Mouse (Mus musculus) kidney, adult 9 months (tissue): ENCODE results near the gene Med1.

Source experiments
- DNase-seq: peaks from one replicate; pipeline ENCODE4 v3.0.0; 2022

The Med1 gene

DNA sequence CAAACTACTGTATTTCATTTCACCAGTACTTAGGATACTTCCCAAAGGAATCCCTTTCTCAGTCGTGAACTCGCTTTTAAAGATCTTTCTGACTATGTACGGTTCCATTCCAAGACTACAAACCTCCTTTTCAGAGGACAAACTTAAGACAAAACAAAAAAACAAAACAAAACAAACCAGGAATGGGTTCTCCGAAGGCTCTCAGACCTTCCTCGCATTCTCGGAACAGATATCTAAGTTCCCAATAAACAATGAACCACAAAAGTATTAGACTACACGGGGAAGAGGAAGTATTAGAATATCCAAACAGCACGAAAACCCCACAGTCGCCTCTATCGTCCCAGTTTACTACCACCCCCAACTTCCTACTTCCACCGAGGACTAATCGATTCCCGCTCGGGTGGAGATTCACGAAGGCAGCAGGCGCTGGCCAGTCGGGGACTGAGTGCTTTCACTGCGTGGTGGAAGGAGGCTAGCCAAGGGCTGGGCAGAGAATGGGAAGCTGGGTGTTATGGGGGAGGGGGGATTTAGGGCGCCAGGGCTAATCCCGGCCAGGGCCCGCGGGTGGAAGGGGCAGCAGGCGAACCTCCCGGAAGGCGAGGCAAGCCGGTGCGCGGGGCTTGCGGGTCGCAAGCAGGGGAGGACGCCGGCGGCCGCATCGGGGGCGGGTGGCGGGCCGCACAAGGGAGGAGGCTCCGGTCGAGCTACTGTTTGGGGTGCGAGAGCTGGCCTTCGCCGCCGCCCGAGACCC is 44.4 kb downstream of the Med1 start:
- DNase-seq = peak; percentile 19

DNA sequence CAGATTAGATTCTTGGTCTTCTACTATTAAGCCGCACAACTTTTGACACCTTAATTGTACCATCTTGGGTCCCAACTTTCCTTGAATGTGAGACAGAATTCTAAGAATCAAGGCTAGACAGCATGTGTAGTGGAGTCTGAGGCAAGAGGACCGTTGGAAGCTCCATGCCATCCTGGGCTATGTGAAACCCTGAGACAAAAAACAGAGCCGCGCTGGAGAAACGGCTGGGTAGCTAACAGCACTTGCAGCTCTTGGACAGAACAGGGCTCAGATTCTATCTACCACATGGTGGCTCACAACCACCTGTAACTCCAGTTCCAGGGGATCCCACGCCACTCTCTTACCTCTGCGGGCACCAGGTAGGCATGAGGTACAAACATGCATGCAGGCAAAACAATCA is 47.2 kb downstream of the Med1 start:
- no peak for DNase-seq

DNA sequence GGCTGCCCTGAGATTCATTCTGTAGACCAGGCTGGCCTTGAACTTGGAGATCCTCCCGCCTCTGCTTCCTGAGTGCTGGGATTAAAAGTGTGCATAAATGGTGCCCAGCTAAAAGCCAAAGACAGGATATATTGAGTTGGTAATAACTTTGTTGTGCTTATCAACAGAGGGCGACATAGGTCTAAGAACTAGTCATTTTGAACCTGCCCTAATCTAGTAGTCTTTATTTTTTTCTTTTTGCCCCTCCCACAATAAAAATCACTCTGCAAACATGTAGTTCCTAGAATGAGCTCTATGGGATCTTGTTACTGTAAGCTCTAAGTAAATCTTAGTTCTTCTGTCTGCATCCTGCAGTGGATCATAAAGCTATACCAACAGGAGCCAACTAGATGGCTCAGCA is 50.5 kb downstream of the Med1 start:
- DNase-seq = no peak

DNA sequence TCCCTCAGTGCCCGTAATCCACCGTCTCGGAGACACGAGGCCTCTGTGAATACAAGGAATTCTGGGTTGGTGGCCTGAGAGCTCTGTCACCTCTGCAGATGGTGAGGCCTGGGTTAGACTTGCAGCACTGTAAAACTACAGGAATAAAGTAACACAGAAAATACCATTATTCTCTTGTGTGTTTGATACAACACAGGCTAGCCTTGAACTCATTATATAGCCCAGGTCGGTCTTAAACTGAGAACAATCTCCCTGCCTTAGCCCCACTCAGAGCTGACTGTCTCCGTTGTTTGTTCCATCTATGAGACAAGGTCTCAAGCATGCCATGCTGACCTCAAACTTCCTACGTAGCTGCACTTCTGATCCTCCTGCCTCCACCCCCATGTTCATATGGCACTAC is 54.2 kb downstream of the Med1 start:
- no peak for DNase-seq

DNA sequence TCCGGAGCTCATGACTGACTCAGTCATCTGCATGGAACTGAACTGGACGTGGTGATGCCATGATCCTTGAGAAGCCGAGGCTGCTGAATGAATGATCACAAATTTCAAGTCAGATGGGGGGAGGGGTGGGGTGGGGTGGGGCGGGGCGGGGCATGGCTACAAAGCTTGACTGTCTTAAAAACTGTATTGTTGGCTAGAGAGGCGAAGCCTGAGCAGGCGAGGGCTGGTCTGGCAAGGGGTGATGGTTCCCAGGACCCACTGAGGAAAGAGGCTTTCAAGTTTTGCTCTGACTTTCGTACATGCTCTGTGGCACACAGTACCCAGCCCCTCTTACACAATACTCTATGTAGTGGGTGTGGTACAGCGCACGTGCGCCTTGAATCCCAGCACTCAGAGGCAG is 55.3 kb downstream of the Med1 start:
- no peak for DNase-seq

DNA sequence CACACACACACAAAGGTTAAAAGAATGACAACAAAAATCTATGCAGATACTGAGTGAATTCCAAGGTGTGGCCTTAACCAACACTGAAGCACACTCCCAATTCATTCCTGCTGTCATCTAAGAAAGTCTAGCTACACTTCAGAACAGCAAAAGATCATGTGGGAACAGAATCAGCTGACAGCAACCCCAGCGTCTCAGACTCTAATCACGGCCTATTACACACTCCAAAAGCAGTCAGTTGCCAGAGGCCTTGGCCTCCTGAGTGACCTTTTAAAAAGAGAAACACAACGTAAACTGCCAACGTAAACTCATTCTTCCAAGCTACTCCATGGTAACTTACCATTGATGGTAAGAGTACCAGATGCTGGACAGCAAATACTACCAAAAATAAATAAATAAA is 58.1 kb downstream of the Med1 start:
- DNase-seq = no peak

DNA sequence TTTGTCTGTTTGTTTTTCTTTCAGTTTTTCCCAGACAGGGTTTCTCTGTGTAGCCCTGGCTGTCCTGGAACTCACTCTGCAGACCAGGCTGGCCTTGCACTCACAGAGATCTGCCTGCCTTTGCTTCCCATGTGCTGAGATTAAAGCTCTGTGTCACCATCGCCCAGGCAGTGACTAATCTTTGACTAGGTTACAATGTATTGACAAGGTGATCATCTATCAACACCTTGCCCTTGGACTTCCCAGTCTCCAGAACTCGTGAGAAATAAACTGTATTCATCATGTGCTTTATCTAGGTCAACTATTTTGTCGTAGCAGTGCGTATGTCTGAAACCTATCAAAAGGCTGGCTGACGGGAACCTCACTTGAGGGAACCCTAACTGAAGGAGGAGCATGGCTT is 69.7 kb downstream of the Med1 start:
- DNase-seq = no peak

DNA sequence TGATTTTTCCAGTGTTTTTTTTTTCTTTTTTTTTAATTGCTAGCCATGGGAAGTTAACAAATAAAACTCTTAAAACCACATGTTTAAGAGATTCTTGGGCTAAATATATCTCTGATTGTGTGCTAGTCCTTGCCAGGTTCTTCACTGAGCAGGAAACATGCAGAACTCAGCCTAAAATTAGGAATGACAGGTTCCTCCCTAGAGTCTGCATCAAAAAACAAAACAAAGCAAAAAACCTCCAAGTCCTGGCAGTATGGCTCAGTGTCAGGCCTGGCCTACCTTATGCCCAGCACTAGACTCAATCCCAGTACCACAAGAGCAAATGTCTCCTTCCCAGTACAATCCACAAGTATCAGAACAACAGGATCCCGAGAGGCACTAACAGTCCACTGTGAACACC is 78.7 kb downstream of the Med1 start:
- DNase-seq = peak; percentile 15

DNA sequence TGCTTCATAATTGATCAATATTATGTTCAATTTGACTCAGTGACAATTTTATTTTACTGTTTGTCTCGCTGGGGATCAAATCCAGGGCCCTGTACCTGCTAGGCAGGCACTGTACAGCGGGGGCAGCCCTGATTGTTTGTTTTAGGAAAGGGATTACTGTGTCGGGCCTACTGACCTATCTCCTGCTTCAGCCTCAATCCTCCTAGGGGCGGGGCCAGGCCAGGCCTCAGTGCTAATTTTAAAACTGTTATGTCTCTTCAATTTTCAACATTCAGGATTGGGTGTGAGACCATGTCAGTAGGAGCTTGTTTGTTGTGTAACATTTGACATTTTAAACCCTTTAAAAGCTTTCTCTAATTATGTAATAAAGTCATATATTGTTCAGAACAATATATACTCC is 79.6 kb downstream of the Med1 start:
- no peak for DNase-seq

DNA sequence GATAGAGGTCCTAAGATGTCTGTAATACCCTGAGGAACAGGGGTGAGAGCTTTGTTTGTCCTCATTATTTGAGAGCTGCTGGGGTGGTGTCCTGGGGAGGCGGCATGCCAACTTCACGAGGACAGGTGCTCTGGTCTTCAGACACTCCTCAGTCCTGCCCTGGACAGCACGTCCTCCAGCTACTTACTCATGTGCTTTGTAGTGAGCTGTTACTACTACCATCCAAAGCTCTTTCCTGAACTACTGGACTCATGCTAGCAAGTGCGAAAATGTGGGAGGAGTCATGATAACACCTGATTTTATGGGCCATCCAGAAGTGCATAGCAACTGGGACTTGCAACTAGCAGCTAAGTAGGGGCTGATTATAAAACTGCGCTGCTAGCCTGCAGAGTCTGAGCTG is 83.4 kb downstream of the Med1 start:
- no peak for DNase-seq
